Mouse (Mus musculus): ENCODE measurements at regions not wholly inside any gene's neighbourhood (a gene's known extent, or its start where the extent isn't known, plus 50 kb on each side); places are given as distances from the start of the nearest gene placed in this dataset.

DNA sequence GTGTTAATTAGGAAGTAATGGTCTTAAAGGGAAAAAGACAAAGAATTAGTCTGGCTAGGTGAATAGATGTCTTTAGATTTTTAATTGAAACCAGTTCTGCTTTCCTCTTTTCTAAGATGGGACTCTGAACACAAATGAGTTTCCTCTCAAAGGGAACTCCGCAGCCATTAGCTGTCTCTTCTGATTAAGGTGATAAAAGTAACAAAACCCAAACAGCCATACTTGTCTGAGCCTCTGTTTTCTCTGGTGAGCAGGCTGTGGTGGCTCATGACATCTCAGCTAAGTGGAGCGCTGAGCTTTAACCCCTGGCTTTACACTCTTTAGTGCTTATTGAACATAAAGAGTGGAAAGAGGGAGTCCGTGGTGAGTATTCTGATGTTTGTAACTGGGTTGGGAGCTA is 565.7 kb downstream of the Rnf144b start:
- dilution Hi-C loops (cut with MboI; ENCODE audit: extremely low pct_ligation_motif_present, extremely low pct_unique_long_range_greater_than_20kb, low sequenced_read_pairs) (no loop called here), in situ Hi-C loops (cut with MboI; ENCODE audit: low pct_ligation_motif_present, low pct_unique_long_range_greater_than_20kb, low sequenced_read_pairs) (no loop called here)
- H3K9ac ChIP-seq (ENCODE audit: insufficient read depth, low read depth): no peak overlapping the region
- no peaks in the 10 kb centered on the region for H3K36me3 ChIP-seq (replicated peaks in 1 of 2; ENCODE audit: control insufficient read depth in 1 of 2, insufficient read depth in 1 of 2, low read length in 1 of 2)
- H3K27ac ChIP-seq (ENCODE audit: insufficient read depth, low read depth): no peak overlapping the region
- H3K4me2 ChIP-seq (ENCODE audit: insufficient read depth, low read depth, poor library complexity, severe bottlenecking): no peak overlapping the region
- H3K27me3 ChIP-seq (replicated peaks): no peaks in the 10 kb centered on the region
- DNase-seq (ENCODE audit: extremely low read depth): no peak
- peaks cover 60% of the 10 kb centered on the region for H3K9me3 ChIP-seq (replicated peaks; ENCODE audit: low read length)
- no peak for TF ChIP-seq MAZ (IDR thresholded peaks at IDR 0.05; ENCODE audit: low read depth, low read length)
- TF ChIP-seq NELFE (IDR thresholded peaks at IDR 0.05; ENCODE audit: low read depth, low read length): no peak
- TF ChIP-seq RCOR1 (conservative IDR thresholded peaks at IDR 0.05; ENCODE audit: low read depth, low read length): no peak
- no peak for TF ChIP-seq NRF1 (IDR thresholded peaks at IDR 0.05; ENCODE audit: low read depth, low read length)
- TF ChIP-seq ZKSCAN1 (IDR thresholded peaks at IDR 0.05; ENCODE audit: borderline replicate concordance, low read depth, low read length): no peak
- no peak for TF ChIP-seq HCFC1 (IDR thresholded peaks at IDR 0.05; ENCODE audit: low read depth, low read length)
- TF ChIP-seq POLR2AphosphoS2 (IDR thresholded peaks at IDR 0.05; ENCODE audit: low read depth, low read length): no peak
- no peak for TF ChIP-seq ELF1 (IDR thresholded peaks at IDR 0.05; ENCODE audit: low read depth, low read length)
- no peak for TF ChIP-seq UBTF (IDR thresholded peaks at IDR 0.05; ENCODE audit: low read depth, low read length)
- TF ChIP-seq TCF12 (IDR thresholded peaks at IDR 0.05; ENCODE audit: low read depth, low read length): no peak
- TF ChIP-seq ZMIZ1 (IDR thresholded peaks at IDR 0.05; ENCODE audit: low read depth, low read length): no peak
- H3K4me1 ChIP-seq (ENCODE audit: control insufficient read depth in 1 of 2, insufficient read depth in 2 of 2): no peaks in the 10 kb centered on the region
- H3K4me3 ChIP-seq (replicated peaks in 1 of 3; ENCODE audit: low read depth in 2 of 3, low read length in 2 of 3, poor library complexity in 1 of 3): no peak overlapping the region
- H3K79me2 ChIP-seq (replicated peaks; ENCODE audit: control insufficient read depth, extremely low read depth, insufficient read depth, poor library complexity, severe bottlenecking): no peaks in the 10 kb centered on the region

DNA sequence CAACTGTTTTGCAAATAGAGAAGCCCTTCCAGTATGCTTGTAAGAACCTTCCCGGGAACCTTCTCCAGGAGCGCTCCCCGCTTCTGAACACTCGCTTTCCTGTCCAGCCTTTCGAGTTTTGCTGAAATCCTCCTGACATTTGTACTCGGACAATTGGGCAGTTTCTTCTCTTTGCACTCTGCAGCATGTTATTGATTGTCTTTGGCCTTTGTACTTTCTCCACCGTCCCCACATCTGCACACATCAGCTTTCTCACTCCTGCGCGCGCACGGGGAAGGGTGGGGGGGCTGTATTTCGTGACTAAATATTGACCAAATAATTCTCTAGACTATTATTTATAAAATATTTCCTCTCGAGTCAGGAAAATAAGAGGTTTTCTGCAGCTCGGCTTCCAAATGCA is 567.2 kb upstream of the Id4 start:
- H3K27ac ChIP-seq (ENCODE audit: insufficient read depth, low read depth): no peak overlapping the region
- H3K36me3 ChIP-seq (replicated peaks in 1 of 2; ENCODE audit: control insufficient read depth in 1 of 2, insufficient read depth in 1 of 2, low read length in 1 of 2): no peaks in the 10 kb centered on the region
- H3K9ac ChIP-seq (ENCODE audit: insufficient read depth, low read depth): no peak overlapping the region
- peaks cover 56% of the 10 kb centered on the region for H3K9me3 ChIP-seq (replicated peaks; ENCODE audit: low read length)
- H3K27me3 ChIP-seq (replicated peaks): no peaks in the 10 kb centered on the region
- H3K4me1 ChIP-seq (ENCODE audit: control insufficient read depth in 1 of 2, insufficient read depth in 2 of 2): no peaks in the 10 kb centered on the region
- DNase-seq (ENCODE audit: extremely low read depth): no peak
- no peak for TF ChIP-seq SIN3A (IDR thresholded peaks at IDR 0.05; ENCODE audit: low read length)
- TF ChIP-seq POLR2AphosphoS2 (IDR thresholded peaks at IDR 0.05; ENCODE audit: low read depth, low read length): no peak
- TF ChIP-seq TBP (conservative IDR thresholded peaks at IDR 0.05; ENCODE audit: low read depth, low read length): no peak
- TF ChIP-seq CTCF (conservative IDR thresholded peaks at IDR 0.05 in 1 of 2, IDR thresholded peaks at IDR 0.05 in 1 of 2; ENCODE audit: low read depth in 2 of 2, low read length in 2 of 2): no peak
- TF ChIP-seq CHD2 (IDR thresholded peaks at IDR 0.05; ENCODE audit: low read length): no peak
- TF ChIP-seq JUN (IDR thresholded peaks at IDR 0.05; ENCODE audit: insufficient read depth, low read depth, low read length): no peak
- no peak for TF ChIP-seq E2F4 (IDR thresholded peaks at IDR 0.05; ENCODE audit: insufficient replicate concordance, low read depth, low read length)
- no peak for TF ChIP-seq NELFE (IDR thresholded peaks at IDR 0.05; ENCODE audit: low read depth, low read length)
- no peak for TF ChIP-seq USF1 (IDR thresholded peaks at IDR 0.05; ENCODE audit: low read depth, low read length)
- no peak for TF ChIP-seq ZKSCAN1 (IDR thresholded peaks at IDR 0.05; ENCODE audit: borderline replicate concordance, low read depth, low read length)
- no peak for TF ChIP-seq NRF1 (IDR thresholded peaks at IDR 0.05; ENCODE audit: low read depth, low read length)
- TF ChIP-seq KAT2A (IDR thresholded peaks at IDR 0.05; ENCODE audit: insufficient replicate concordance, low read length): no peak
- no peak overlapping the region for H3K4me2 ChIP-seq (ENCODE audit: insufficient read depth, low read depth, poor library complexity, severe bottlenecking)
- H3K79me2 ChIP-seq (replicated peaks; ENCODE audit: control insufficient read depth, extremely low read depth, insufficient read depth, poor library complexity, severe bottlenecking): no peaks in the 10 kb centered on the region
- in situ Hi-C loops (cut with MboI; ENCODE audit: low pct_ligation_motif_present, low pct_unique_long_range_greater_than_20kb, low sequenced_read_pairs) (no loop called here), dilution Hi-C loops (cut with MboI; ENCODE audit: extremely low pct_ligation_motif_present, extremely low pct_unique_long_range_greater_than_20kb, low sequenced_read_pairs) (no loop called here)
- no peak overlapping the region for H3K4me3 ChIP-seq (replicated peaks in 1 of 3; ENCODE audit: low read depth in 2 of 3, low read length in 2 of 3, poor library complexity in 1 of 3)
